Comparison of ENCODE assay signal across 11 mouse cellular contexts in genomic region chr15:31563577-31564546, GRCm38 (mm10). TPM values are rescaled to one million over a fixed set of nuclear protein-coding genes. Genes with fewer than 3 reads are reported as not detected.
DNase-seq lines count a peak whose midpoint lies in the region; ATAC-seq and TF ChIP-seq lines count a peak whose summit lies in the region.
"Had no signal": no experiment of that assay in that cellular context is flagged by ENCODE, and none has a peak within 500 bp of the region (broad histone marks: within the 10 kb centered on the region; RNA-seq: fewer than 3 reads in every experiment).

No protein-coding gene starts in this region.

- H3K9ac ChIP-seq in forebrain, embryonic 14.5 days (ENCODE audit: low read length) = no peak overlapping the region
- H3K9ac ChIP-seq in ES-E14 (ENCODE audit: insufficient read depth, low read depth, low read length, poor library complexity, severe bottlenecking) = no peak overlapping the region; the same call in 1 of the 2 replicates
- H3K9ac ChIP-seq in intestine, embryonic 16.5 days (ENCODE audit: low read depth, low read length) = 0 out of 2 replicates have a peak overlapping the region, but pooled peaks have one; percentile 3
- H3K9ac ChIP-seq in lung, embryonic 16.5 days (ENCODE audit: low read length) = no peak overlapping the region
- H3K9ac ChIP-seq: hindbrain, embryonic 12.5 days; neural tube, embryonic 12.5 days had no signal

- in situ Hi-C loops in ES-E14 (cut with MboI; ENCODE audit: low sequenced_read_pairs in 2 of 2, unreplicated experiment in 2 of 2) = no loop called here

- H3K27me3 ChIP-seq in forebrain, embryonic 10.5 days (ENCODE audit: poor library complexity, severe bottlenecking) = no peaks in the 10 kb centered on the region
- no peaks in the 10 kb centered on the region for H3K27me3 ChIP-seq in forebrain, embryonic 14.5 days (replicated peaks; ENCODE audit: control insufficient read depth, insufficient read depth, low read length)
- H3K27me3 ChIP-seq in intestine, embryonic 16.5 days (replicated peaks; ENCODE audit: control insufficient read depth, insufficient read depth, low read length) = no peaks in the 10 kb centered on the region
- no peaks in the 10 kb centered on the region for H3K27me3 ChIP-seq in lung, embryonic 16.5 days (ENCODE audit: control insufficient read depth, insufficient read depth, low read depth, low read length)
- H3K27me3 ChIP-seq: hindbrain, embryonic 12.5 days; neural tube, embryonic 12.5 days had no signal

- H3K27ac ChIP-seq in forebrain, embryonic 10.5 days = peak overlapping the region; percentile 63
- no peak overlapping the region for H3K27ac ChIP-seq in forebrain, embryonic 14.5 days (ENCODE audit: low read depth, low read length)
- H3K27ac ChIP-seq in ES-E14 (ENCODE audit: insufficient read depth, low read depth, low read length, poor library complexity, severe bottlenecking) = no peak overlapping the region
- peak overlapping the region; percentile 68 for H3K27ac ChIP-seq in intestine, embryonic 16.5 days (ENCODE audit: low read length)
- peak overlapping the region; percentile 36 for H3K27ac ChIP-seq in lung, embryonic 16.5 days (ENCODE audit: low read length)
- H3K27ac ChIP-seq: hindbrain, embryonic 12.5 days; neural tube, embryonic 12.5 days had no signal

- H3K4me3 ChIP-seq in forebrain, embryonic 10.5 days = no peak overlapping the region
- no peak overlapping the region for H3K4me3 ChIP-seq in forebrain, embryonic 14.5 days (ENCODE audit: low read depth, low read length)
- peak overlapping the region in 1 of 2 experiments; percentile 39; a peak in 1 of 4 replicates for H3K4me3 ChIP-seq in ES-E14 (ENCODE audit: insufficient read depth in 1 of 2, low read depth in 1 of 2, low read length in 2 of 2, poor library complexity in 1 of 2, severe bottlenecking in 1 of 2)
- no peak overlapping the region for H3K4me3 ChIP-seq in intestine, embryonic 16.5 days (ENCODE audit: low read length)
- peak overlapping the region; percentile 14; the same call in 1 of the 2 replicates for H3K4me3 ChIP-seq in lung, embryonic 16.5 days (ENCODE audit: low read length)
- H3K4me3 ChIP-seq: hindbrain, embryonic 12.5 days; neural tube, embryonic 12.5 days had no signal

- DNase-seq in forebrain, embryonic 10.5 days (ENCODE audit: extremely low spot score, low spot score) = no peak
- no peak for DNase-seq in forebrain, embryonic 14.5 days (ENCODE audit: low spot score)
- DNase-seq in ES-E14 (ENCODE audit: low read depth, low spot score) = no peak
- DNase-seq in right cerebral cortex, postnatal 4 days = no peak
- DNase-seq in left cerebral cortex, adult 9 months (ENCODE audit: low spot score in 2 of 2) = no peak

- no peak overlapping the region for H3K4me2 ChIP-seq in forebrain, embryonic 14.5 days (ENCODE audit: low read length)
- peak overlapping the region; percentile 17 for H3K4me2 ChIP-seq in intestine, embryonic 16.5 days (ENCODE audit: low read depth, low read length)
- peak overlapping the region; percentile 23 for H3K4me2 ChIP-seq in lung, embryonic 16.5 days (ENCODE audit: low read depth, low read length)
- H3K4me2 ChIP-seq: hindbrain, embryonic 12.5 days; neural tube, embryonic 12.5 days had no signal

- no peak for ATAC-seq in forebrain, embryonic 14.5 days
- peak; percentile 54 for ATAC-seq in intestine, embryonic 16.5 days
- ATAC-seq in lung, embryonic 16.5 days (ENCODE audit: low read depth) = peak; percentile 41
- ATAC-seq in cerebellum, adult (ENCODE audit: insufficient number of reproducible peaks, low FRiP score, low TSS enrichment) = no peak
- ATAC-seq: activated CD4-positive, CD25-positive, alpha-beta regulatory T cell, adult 4 months had no signal

- H3K9me3 ChIP-seq in forebrain, embryonic 10.5 days = peaks cover 5% of the 10 kb centered on the region
- no peaks in the 10 kb centered on the region for H3K9me3 ChIP-seq in forebrain, embryonic 14.5 days (replicated peaks; ENCODE audit: control insufficient read depth, low read length)
- no peaks in the 10 kb centered on the region for H3K9me3 ChIP-seq in ES-E14 (ENCODE audit: control insufficient read depth, insufficient read depth, low read depth, low read length)
- H3K9me3 ChIP-seq in intestine, embryonic 16.5 days (ENCODE audit: control insufficient read depth, low read length) = no peaks in the 10 kb centered on the region; the same call in 1 of the 2 replicates
- H3K9me3 ChIP-seq in lung, embryonic 16.5 days (ENCODE audit: control insufficient read depth, low read length) = no peaks in the 10 kb centered on the region; the same call in 1 of the 2 replicates
- H3K9me3 ChIP-seq: hindbrain, embryonic 12.5 days had no signal

- H3K4me1 ChIP-seq in forebrain, embryonic 10.5 days = peaks cover 22% of the 10 kb centered on the region
- H3K4me1 ChIP-seq in forebrain, embryonic 14.5 days (ENCODE audit: control insufficient read depth, insufficient read depth, low read length) = no peaks in the 10 kb centered on the region
- peaks cover 4 to 7% of the 10 kb centered on the region in 2 experiments; a peak in 2 of 4 replicates for H3K4me1 ChIP-seq in ES-E14 (ENCODE audit: control insufficient read depth in 2 of 2, insufficient read depth in 2 of 2, low read length in 2 of 2, poor library complexity in 1 of 2)
- peaks cover 11% of the 10 kb centered on the region for H3K4me1 ChIP-seq in intestine, embryonic 16.5 days (ENCODE audit: control insufficient read depth, insufficient read depth, low read length)
- H3K4me1 ChIP-seq in lung, embryonic 16.5 days (replicated peaks; ENCODE audit: control insufficient read depth, insufficient read depth, low read length) = peaks cover 17% of the 10 kb centered on the region

- H3K36me3 ChIP-seq in forebrain, embryonic 10.5 days (replicated peaks) = no peaks in the 10 kb centered on the region
- no peaks in the 10 kb centered on the region for H3K36me3 ChIP-seq in forebrain, embryonic 14.5 days (ENCODE audit: control insufficient read depth, insufficient read depth, low read length)
- no peaks in the 10 kb centered on the region for H3K36me3 ChIP-seq in ES-E14 (ENCODE audit: control insufficient read depth, insufficient read depth, low read length, poor library complexity, severe bottlenecking)
- H3K36me3 ChIP-seq in intestine, embryonic 16.5 days (ENCODE audit: control insufficient read depth, insufficient read depth, low read length) = no peaks in the 10 kb centered on the region
- H3K36me3 ChIP-seq in lung, embryonic 16.5 days (ENCODE audit: control insufficient read depth, insufficient read depth, low read length) = no peaks in the 10 kb centered on the region
- H3K36me3 ChIP-seq: hindbrain, embryonic 12.5 days; neural tube, embryonic 12.5 days had no signal

- 67% methylated on average over 19 of the region's 19 CpGs for WGBS in forebrain, embryonic 10.5 days
- WGBS in forebrain, embryonic 14.5 days = 75% methylated on average over 19 of the region's 19 CpGs
- WGBS in intestine, embryonic 16.5 days = 53% methylated on average over 19 of the region's 19 CpGs
- WGBS in lung, embryonic 16.5 days = 28% methylated on average over 19 of the region's 19 CpGs

TF ChIP-seq in ES-E14, 5 proteins besides CTCF, POLR2A, EP300 and RAD21:
- TF ChIP-seq MAFK (IDR thresholded peaks at IDR 0.05; ENCODE audit: insufficient read depth, low read depth, low read length) (peak; percentile 94), HCFC1 (IDR thresholded peaks at IDR 0.05; ENCODE audit: borderline replicate concordance, insufficient read depth, low read length) (no peak), ZNF384 (IDR thresholded peaks at IDR 0.05; ENCODE audit: low read depth, low read length) (no peak)

RNA-seq across cellular contexts. Expression of gene Cmbl, which starts 1.3 kb away (rescaled TPM):
- polyA plus RNA-seq in forebrain, embryonic 10.5 days (2016; fragmentation: Nextera tagmentation; extraction: Ambion mirVana) = 1.9 and 2.1 TPM in 2 replicates
- 6.5 and 9.8 TPM in 2 replicates for polyA plus RNA-seq in forebrain, embryonic 14.5 days (2014; fragmentation: Nextera tagmentation; extraction: Ambion mirVana)
- total RNA-seq in ES-E14 (2012; rRNA removed) = 0.48 and 0.76 TPM in 2 replicates
- polyA plus RNA-seq in intestine, embryonic 16.5 days (2015; fragmentation: Nextera tagmentation; extraction: Ambion mirVana) = 60.9 and 74.5 TPM in 2 replicates
- polyA plus RNA-seq in lung, embryonic 16.5 days (2015; fragmentation: Nextera tagmentation; extraction: Ambion mirVana) = 6.8 and 8.1 TPM in 2 replicates

RNA-seq across cellular contexts. Expression of gene March6, which starts 33.0 kb away (rescaled TPM):
- 44.0 and 44.9 TPM in 2 replicates for polyA plus RNA-seq in forebrain, embryonic 10.5 days (2016; fragmentation: Nextera tagmentation; extraction: Ambion mirVana)
- polyA plus RNA-seq in forebrain, embryonic 14.5 days (2014; fragmentation: Nextera tagmentation; extraction: Ambion mirVana) = 68.3 and 86.6 TPM in 2 replicates
- 67.6 and 83.4 TPM in 2 replicates for total RNA-seq in ES-E14 (2012; rRNA removed)
- 21.7 and 24.6 TPM in 2 replicates for polyA plus RNA-seq in intestine, embryonic 16.5 days (2015; fragmentation: Nextera tagmentation; extraction: Ambion mirVana)
- 28.2 and 29.4 TPM in 2 replicates for polyA plus RNA-seq in lung, embryonic 16.5 days (2015; fragmentation: Nextera tagmentation; extraction: Ambion mirVana)

RNA-seq across cellular contexts. Expression of gene Cct5, which starts 37.7 kb away (rescaled TPM):
- polyA plus RNA-seq in forebrain, embryonic 10.5 days (2016; fragmentation: Nextera tagmentation; extraction: Ambion mirVana) = 803 and 810 TPM in 2 replicates
- polyA plus RNA-seq in forebrain, embryonic 14.5 days (2014; fragmentation: Nextera tagmentation; extraction: Ambion mirVana) = 646 and 673 TPM in 2 replicates
- 590 and 695 TPM in 2 replicates for total RNA-seq in ES-E14 (2012; rRNA removed)
- polyA plus RNA-seq in intestine, embryonic 16.5 days (2015; fragmentation: Nextera tagmentation; extraction: Ambion mirVana) = 415 and 467 TPM in 2 replicates
- 452 and 461 TPM in 2 replicates for polyA plus RNA-seq in lung, embryonic 16.5 days (2015; fragmentation: Nextera tagmentation; extraction: Ambion mirVana)

RNA-seq across cellular contexts. Expression of gene Fam173b, which starts 37.8 kb away (rescaled TPM):
- polyA plus RNA-seq in forebrain, embryonic 10.5 days (2016; fragmentation: Nextera tagmentation; extraction: Ambion mirVana) = 15.8 and 16.6 TPM in 2 replicates
- 11.5 and 13.3 TPM in 2 replicates for polyA plus RNA-seq in forebrain, embryonic 14.5 days (2014; fragmentation: Nextera tagmentation; extraction: Ambion mirVana)
- 13.1 and 17.2 TPM in 2 replicates for total RNA-seq in ES-E14 (2012; rRNA removed)
- polyA plus RNA-seq in intestine, embryonic 16.5 days (2015; fragmentation: Nextera tagmentation; extraction: Ambion mirVana) = 15.7 and 15.8 TPM in 2 replicates
- 14.1 TPM in 2 replicates for polyA plus RNA-seq in lung, embryonic 16.5 days (2015; fragmentation: Nextera tagmentation; extraction: Ambion mirVana)

Comparison
In these comparisons a context has a peak if more than half of its experiments do, and no peak if none do; other contexts are left out.
1. H3K27ac ChIP-seq: peak in forebrain, embryonic 10.5 days (single experiment), intestine, embryonic 16.5 days (single experiment) and lung, embryonic 16.5 days (single experiment); none in forebrain, embryonic 14.5 days (single experiment) and ES-E14 (single experiment).
2. ATAC-seq: peak in intestine, embryonic 16.5 days (single experiment) and lung, embryonic 16.5 days (single experiment); none in forebrain, embryonic 14.5 days (single experiment) and cerebellum, adult (single experiment).